Mouse (Mus musculus) intestine, embryonic 14.5 days (tissue): ENCODE data around the gene Tent4a. TPM values are rescaled to one million over a fixed set of nuclear protein-coding genes. Genes with fewer than 3 reads are reported as not detected.

Source experiments
- ATAC-seq: fragments of 200-750 bp; cut with Nextera tagmentation; replicated peaks from 2 replicates; pipeline ENCODE4 v1.8.0; 2017; ENCODE audit warnings: low read depth, moderate number of reproducible peaks, moderate TSS enrichment, moderate library complexity; ENCODE audit not compliant: low FRiP score, low TSS enrichment
- DNase-seq: peaks from one replicate; pipeline ENCODE4 v3.0.0-alpha.2; 2018; ENCODE audit warnings: low spot score
- H3K27ac ChIP-seq: fragments of 300-500 bp; sonication (generic); 2 replicates; pipeline ENCODE4 v1.5.1; 2014; ENCODE audit warnings: low read depth, mild to moderate bottlenecking, control low read depth
- H3K27me3 ChIP-seq: fragments of 300-500 bp; sonication (generic); replicated peaks from 2 replicates; pipeline ENCODE4 v1.6.1; 2014; ENCODE audit warnings: low read length, control low read depth; ENCODE audit not compliant: control insufficient read depth, insufficient read depth
- H3K36me3 ChIP-seq: fragments of 300-500 bp; sonication (generic); 2 replicates; pipeline ENCODE4 v1.6.1; 2014; ENCODE audit warnings: low read length, control low read depth; ENCODE audit not compliant: control insufficient read depth, insufficient read depth
- H3K4me1 ChIP-seq: fragments of 300-500 bp; sonication (generic); replicated peaks from 2 replicates; pipeline ENCODE4 v1.6.1; 2014; ENCODE audit warnings: low read length, control low read depth, mixed read lengths; ENCODE audit not compliant: control insufficient read depth, insufficient read depth
- H3K4me2 ChIP-seq: fragments of 300-500 bp; sonication (generic); 2 replicates; pipeline ENCODE4 v1.6.1; 2014; ENCODE audit warnings: low read length
- H3K4me3 ChIP-seq: fragments of 300-500 bp; sonication (generic); 2 replicates; pipeline ENCODE4 v1.5.1; 2014; ENCODE audit warnings: low read depth, low read length, control low read depth, mixed read lengths
- H3K9ac ChIP-seq: fragments of 300-500 bp; sonication (generic); 2 replicates; pipeline ENCODE4 v1.6.1; 2014; ENCODE audit warnings: mild to moderate bottlenecking, low read length
- H3K9me3 ChIP-seq: fragments of 300-500 bp; sonication (generic); 2 replicates; pipeline ENCODE4 v1.6.1; 2016; ENCODE audit warnings: low read length, control low read depth; ENCODE audit not compliant: control insufficient read depth
- WGBS: fragments of 180-500 bp; shearing (Covaris S2); extraction: QIAGEN DNeasy Blood & Tissue Kit; methylation state at CpG from one replicate; pipeline ENCODE4 v1.1.7; 2014; 5-methylcytosine and 5-hydroxymethylcytosine counted together
- polyA plus RNA-seq: library from polyadenylated mRNA; unstranded; fragments of >200 nt; fragmentation: Nextera tagmentation; extraction: Ambion mirVana; gene quantifications from 2 replicates; pipeline ENCODE4 v1.2.1, GENCODE M21; 2014

Tent4a gene
- polyA plus RNA-seq, 1 experiment from 2014 or later: 6.8 TPM

GRCm38 (mm10) chr13:69541209-69541608 lies 6.8 kb upstream of the Tent4a start:
- no peak for DNase-seq
- Histone ChIP-seq H3K4me3 (no peak overlapping the region), H3K27me3 (no peaks in the 10 kb centered on the region), H3K27ac (no peak overlapping the region), H3K36me3 (no peaks in the 10 kb centered on the region), H3K9me3 (no peaks in the 10 kb centered on the region), H3K4me1 (peaks cover 28% of the 10 kb centered on the region), H3K4me2 (no peak overlapping the region), H3K9ac (no peak overlapping the region)
- ATAC-seq: no peak
- 75% methylated on average over 6 of the region's 6 CpGs for WGBS

GRCm38 (mm10) chr13:69538327-69538726 lies 3.9 kb upstream of the Tent4a start:
- Histone ChIP-seq H3K4me1 (peaks cover 27% of the 10 kb centered on the region), H3K9me3 (no peaks in the 10 kb centered on the region), H3K4me2 (no peak overlapping the region), H3K9ac (no peak overlapping the region), H3K36me3 (no peaks in the 10 kb centered on the region), H3K4me3 (no peak overlapping the region), H3K27ac (no peak overlapping the region), H3K27me3 (no peaks in the 10 kb centered on the region)
- DNase-seq (no peak), ATAC-seq (no peak)
- 23% methylated on average over 4 of the region's 4 CpGs for WGBS

- no peak overlapping the region for H3K4me2 ChIP-seq
These were observed 2.9 kb upstream of the Tent4a start for GRCm38 (mm10) chr13:69537366-69537765.

GRCm38 (mm10) chr13:69536021-69536420 lies 1.6 kb upstream of the Tent4a start:
- no peak overlapping the region for H3K27ac ChIP-seq
- ATAC-seq: no peak

More at GRCm38 (mm10) chr13:69537366-69537765, 2.9 kb upstream of the Tent4a start:
- Histone ChIP-seq H3K27me3 (no peaks in the 10 kb centered on the region), H3K4me1 (peaks cover 23% of the 10 kb centered on the region), H3K4me3 (no peak overlapping the region), H3K27ac (no peak overlapping the region), H3K9me3 (no peaks in the 10 kb centered on the region), H3K36me3 (no peaks in the 10 kb centered on the region), H3K9ac (no peak overlapping the region)
- DNase-seq: no peak
- 80% methylated on average over 7 of the region's 7 CpGs for WGBS
- ATAC-seq: no peak

GRCm38 (mm10) chr13:69534654-69535551 lies 486 bp upstream of the Tent4a start:
- H3K27me3 ChIP-seq: no peaks in the 10 kb centered on the region
- peak overlapping the region; percentile 94 for H3K27ac ChIP-seq
- peaks cover 7% of the 10 kb centered on the region; the same call in 1 of the 2 replicates for H3K36me3 ChIP-seq
- ATAC-seq (peak; percentile 94), DNase-seq (peak; percentile 93)
- peaks cover 36% of the 10 kb centered on the region for H3K4me1 ChIP-seq
- H3K9me3 ChIP-seq: no peaks in the 10 kb centered on the region
- H3K9ac ChIP-seq: peak overlapping the region; percentile 88
- peak overlapping the region; percentile 80 for H3K4me2 ChIP-seq
- peak overlapping the region; percentile 96 for H3K4me3 ChIP-seq
- under 1% methylated on average over 70 of the region's 86 CpGs for WGBS

More at GRCm38 (mm10) chr13:69536021-69536420, 1.6 kb upstream of the Tent4a start:
- Histone ChIP-seq H3K9me3 (no peaks in the 10 kb centered on the region), H3K36me3 (no peaks in the 10 kb centered on the region), H3K27me3 (no peaks in the 10 kb centered on the region), H3K4me2 (peak overlapping the region; percentile 80), H3K4me3 (no peak overlapping the region), H3K9ac (0 out of 2 replicates have a peak overlapping the region, but pooled peaks have one; percentile 88), H3K4me1 (peaks cover 31% of the 10 kb centered on the region)
- DNase-seq: no peak
- WGBS: 75% methylated on average over 4 of the region's 4 CpGs

- Histone ChIP-seq H3K36me3 (peaks cover 9% of the 10 kb centered on the region; the same call in 1 of the 2 replicates), H3K27me3 (no peaks in the 10 kb centered on the region), H3K4me2 (peak within 1 kb of the TSS; percentile 85), H3K4me3 (peak within 1 kb of the TSS; percentile 96), H3K4me1 (peaks cover 36% of the 10 kb centered on the region), H3K9ac (peak within 1 kb of the TSS; percentile 88), H3K27ac (peak within 1 kb of the TSS; percentile 94), H3K9me3 (no peaks in the 10 kb centered on the region)
- under 1% methylated on average over 101 of the region's 155 CpGs for WGBS
- DNase-seq: peak; percentile 77
- peak; percentile 30 for ATAC-seq
These were observed 748 bp downstream of the Tent4a start, which contains the start of gene Nsun2 for GRCm38 (mm10) chr13:69533405-69534333. Nsun2 (plus strand) TSS chr13:69533746.

- Histone ChIP-seq H3K9ac (peak overlapping the region; percentile 88), H3K4me3 (peak overlapping the region; percentile 96), H3K27ac (peak overlapping the region; percentile 94), H3K9me3 (no peaks in the 10 kb centered on the region), H3K4me1 (peaks cover 36% of the 10 kb centered on the region), H3K4me2 (peak overlapping the region; percentile 85), H3K36me3 (peaks cover 12% of the 10 kb centered on the region; the same call in 1 of the 2 replicates), H3K27me3 (no peaks in the 10 kb centered on the region)
- no peak for DNase-seq
- ATAC-seq: no peak
- WGBS: 4% methylated on average over 9 of the region's 9 CpGs
These were observed 1.5 kb downstream of the Tent4a start for GRCm38 (mm10) chr13:69532893-69533404.
